Mouse (Mus musculus) liver, adult 2 months (tissue): ENCODE results near the gene Id3.

Experiments
- CTCF ChIP-seq: fragments of 200-500 bp; IDR thresholded peaks from 2 replicates; pipeline ENCODE4 v1.5.1; 2011; ENCODE audit warnings: low read depth, low read length, control low read depth
- POLR2A ChIP-seq: fragments of 200-500 bp; IDR thresholded peaks from 2 replicates; pipeline ENCODE4 v1.6.1; 2011; ENCODE audit warnings: low read length, control low read depth; ENCODE audit not compliant: insufficient read depth; ENCODE audit errors: extremely low read depth

DNA sequence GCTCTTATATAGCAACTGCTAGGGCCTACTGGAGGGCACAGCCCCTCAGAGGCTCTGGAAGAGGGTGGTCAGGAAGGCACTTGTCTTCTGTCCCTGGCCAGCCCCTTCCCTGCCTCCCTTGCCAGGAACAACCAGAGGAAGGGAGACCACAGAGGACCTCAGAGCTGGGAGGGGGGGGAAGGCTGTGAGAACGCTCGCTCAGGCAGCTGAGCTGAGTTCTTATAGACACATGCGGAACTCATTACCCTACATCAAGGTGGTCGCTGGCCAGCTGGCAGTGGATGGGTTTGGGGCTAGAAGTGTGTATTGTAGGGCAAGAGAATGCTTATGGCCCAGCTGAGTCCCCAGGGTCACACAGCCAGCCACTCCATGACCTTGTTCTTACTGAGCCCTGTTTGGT, 7.3 kb downstream of the Id3 start:
- TF ChIP-seq POLR2A, result no peak
- TF ChIP-seq CTCF, result no peak
